In the genomic region with DNA sequence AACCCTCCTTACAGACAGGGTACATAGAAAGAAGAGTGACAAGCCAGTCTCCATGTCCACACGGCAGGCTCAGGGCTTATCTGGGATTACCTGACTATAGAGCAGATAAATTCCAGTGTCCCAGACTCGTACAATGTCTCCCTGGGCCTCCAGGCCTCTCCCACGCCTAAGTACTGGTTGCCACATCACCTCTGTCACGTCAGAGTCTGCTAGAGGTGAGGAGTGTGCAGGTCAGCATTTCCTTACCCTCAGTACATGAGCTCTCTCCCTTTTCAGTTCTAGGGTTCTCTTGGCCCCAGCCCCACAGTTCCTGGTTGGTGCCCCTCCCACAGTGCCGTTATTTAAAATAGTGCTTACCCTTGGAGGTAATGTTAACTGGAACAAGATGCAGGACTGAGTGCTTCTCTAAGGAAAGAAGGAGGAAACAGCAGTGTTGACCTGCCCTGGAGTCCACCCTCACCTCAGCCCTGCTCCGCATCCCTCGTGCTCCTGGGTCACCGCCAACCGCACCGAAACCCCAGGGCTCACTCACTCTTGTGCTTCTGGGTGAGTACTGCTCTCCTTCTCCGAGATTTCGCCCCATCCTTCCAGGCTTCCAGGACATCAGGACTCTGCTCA, we compare ENCODE assay signal across 11 mouse cellular contexts. TPM values are rescaled to one million over a fixed set of nuclear protein-coding genes. Genes with fewer than 3 reads are reported as not detected.
A peak's percentile ranks its signal among the peaks of the same experiment; 100 is the strongest.
DNase-seq lines count a peak whose midpoint lies in the region; ATAC-seq and TF ChIP-seq lines count a peak whose summit lies in the region.
"Had no signal": no experiment of that assay in that cellular context is flagged by ENCODE, and none has a peak within 500 bp of the region (broad histone marks: within the 10 kb centered on the region; RNA-seq: fewer than 3 reads in every experiment).

No protein-coding gene starts in this region.

- H3K4me1 ChIP-seq in heart, adult 2 months (ENCODE audit: control insufficient read depth, insufficient read depth, low read length) = peaks cover 16% of the 10 kb centered on the region
- peaks cover 68% of the 10 kb centered on the region for H3K4me1 ChIP-seq in limb, embryonic 15.5 days

- no peaks in the 10 kb centered on the region for H3K79me2 ChIP-seq in heart, adult 2 months (replicated peaks; ENCODE audit: control insufficient read depth, insufficient read depth, low read length)

- peak in 1 of 2 experiments; percentile 45 for DNase-seq in heart, adult 2 months
- DNase-seq in heart, adult 8-10 months (ENCODE audit: low spot score) = no peak
- DNase-seq in ovary, postnatal 36 days (ENCODE audit: low spot score) = peak; percentile 35
- DNase-seq in ovary, postnatal 14 days (ENCODE audit: low spot score) = no peak
- DNase-seq in urinary bladder, postnatal 4 days (ENCODE audit: low spot score in 2 of 2) = no peak
- DNase-seq in kidney, postnatal 14 days = no peak
- DNase-seq: thymus, postnatal 4 days had no signal

- peak overlapping the region; percentile 98 for H3K27ac ChIP-seq in heart, adult 2 months
- peak overlapping the region; percentile 94 for H3K27ac ChIP-seq in limb, embryonic 15.5 days

- WGBS in heart, adult 2 months = 88% methylated on average over 12 of the region's 12 CpGs
- 81% methylated on average over 12 of the region's 12 CpGs for WGBS in limb, embryonic 15.5 days

- H3K36me3 ChIP-seq in heart, adult 2 months (ENCODE audit: control insufficient read depth, insufficient read depth, low read length) = no peaks in the 10 kb centered on the region
- peaks cover 11% of the 10 kb centered on the region for H3K36me3 ChIP-seq in limb, embryonic 15.5 days

- no peak for TF ChIP-seq CTCF in heart, adult 2 months (IDR thresholded peaks at IDR 0.05)

- H3K9me3 ChIP-seq in limb, embryonic 15.5 days = no peaks in the 10 kb centered on the region
- H3K9me3 ChIP-seq: neural tube, embryonic 15.5 days had no signal

- H3K4me2 ChIP-seq in limb, embryonic 15.5 days = no peak overlapping the region

- no peak for TF ChIP-seq POLR2A in heart, adult 2 months (IDR thresholded peaks at IDR 0.05; ENCODE audit: insufficient read depth, low read depth, low read length)

- TF ChIP-seq EP300 in heart, adult 2 months (IDR thresholded peaks at IDR 0.05; ENCODE audit: insufficient read depth, low read depth, low read length) = no peak

- no peak for ATAC-seq in limb, embryonic 15.5 days (ENCODE audit: insufficient number of reproducible peaks, low FRiP score, low TSS enrichment, low read depth)
- ATAC-seq: forebrain, embryonic 16.5 days had no signal

- H3K27me3 ChIP-seq in heart, adult 2 months (ENCODE audit: control insufficient read depth, insufficient read depth, low read length) = no peaks in the 10 kb centered on the region
- H3K27me3 ChIP-seq in limb, embryonic 15.5 days = no peaks in the 10 kb centered on the region
- H3K27me3 ChIP-seq: neural tube, embryonic 15.5 days had no signal

- intact Hi-C loops in heart, adult 2 months (cut with DNase I) = loop anchor here (5.0 kb wide), 1 partner anchor 102 kb away; a partner anchor contains a TSS

- no peak overlapping the region for H3K4me3 ChIP-seq in heart, adult 2 months
- no peak overlapping the region for H3K4me3 ChIP-seq in limb, embryonic 15.5 days
- H3K4me3 ChIP-seq: neural tube, embryonic 15.5 days had no signal

- H3K9ac ChIP-seq in heart, adult 2 months (ENCODE audit: low read depth, low read length) = no peak overlapping the region
- no peak overlapping the region for H3K9ac ChIP-seq in limb, embryonic 15.5 days

RNA-seq across cellular contexts. Expression of a gene that starts 1.3 kb away (rescaled TPM):
- 1 to 10 TPM; 1.4 to 3.2 TPM for total RNA-seq in heart, adult 2 months (2021)
- 2.9 and 4.0 TPM in 2 replicates for polyA plus RNA-seq in heart, adult 2 months (2012; rRNA removed)
- total RNA-seq in heart, adult 8-10 months (2022) = 1 to 10 TPM; 2.6 to 4.3 (median 2.9) TPM
- 0.73 and 0.87 TPM in 2 replicates for polyA plus RNA-seq in limb, embryonic 15.5 days (2015; fragmentation: Nextera tagmentation; extraction: Ambion mirVana)
- polyA plus RNA-seq: intestine, embryonic 14.5 days had no signal

RNA-seq across cellular contexts. Expression of a gene that starts 2.4 kb away (rescaled TPM):
- 10 to 100 TPM; 31.1 to 33.2 TPM for total RNA-seq in heart, adult 2 months (2021)
- polyA plus RNA-seq in heart, adult 2 months (2012; rRNA removed) = 35.1 and 51.8 TPM in 2 replicates
- 10 to 100 TPM; 27.2 to 40.0 (median 28.7) TPM for total RNA-seq in heart, adult 8-10 months (2022)
- 87.5 and 87.9 TPM in 2 replicates for polyA plus RNA-seq in limb, embryonic 15.5 days (2015; fragmentation: Nextera tagmentation; extraction: Ambion mirVana)

RNA-seq across cellular contexts. Expression of a gene that starts 11.4 kb away (rescaled TPM):
- total RNA-seq in heart, adult 2 months (2021) = 10 to 100 TPM; 18.4 to 21.9 TPM
- 29.2 and 32.0 TPM in 2 replicates for polyA plus RNA-seq in heart, adult 2 months (2012; rRNA removed)
- 10 to 100 TPM; 14.9 to 19.6 (median 17.5) TPM for total RNA-seq in heart, adult 8-10 months (2022)
- 10.8 and 12.9 TPM in 2 replicates for polyA plus RNA-seq in limb, embryonic 15.5 days (2015; fragmentation: Nextera tagmentation; extraction: Ambion mirVana)

RNA-seq across cellular contexts. Expression of a gene that starts 11.7 kb away (rescaled TPM):
- 1 to 10 TPM; 2.8 to 3.2 TPM for total RNA-seq in heart, adult 2 months (2021)
- polyA plus RNA-seq in heart, adult 2 months (2012; rRNA removed) = 3.7 and 4.7 TPM in 2 replicates
- 1 to 10 TPM; 1.4 to 4.2 (median 3.1) TPM for total RNA-seq in heart, adult 8-10 months (2022)
- 4.8 and 5.7 TPM in 2 replicates for polyA plus RNA-seq in limb, embryonic 15.5 days (2015; fragmentation: Nextera tagmentation; extraction: Ambion mirVana)

RNA-seq across cellular contexts. Expression of a gene that starts 12.0 kb away (rescaled TPM):
- total RNA-seq in heart, adult 2 months (2021) = 100 to 1,000 TPM; 173 to 198 TPM
- 147 and 250 TPM in 2 replicates for polyA plus RNA-seq in heart, adult 2 months (2012; rRNA removed)
- total RNA-seq in heart, adult 8-10 months (2022) = 100 to 1,000 TPM; 162 to 194 (median 186) TPM
- polyA plus RNA-seq in limb, embryonic 15.5 days (2015; fragmentation: Nextera tagmentation; extraction: Ambion mirVana) = 443 and 469 TPM in 2 replicates
